Mouse (Mus musculus) bone marrow macrophage, adult 2 months (primary cell): ENCODE data around the gene Tmem206.

Source experiments
- CTCF ChIP-seq: IDR thresholded peaks from 2 replicates; pipeline ENCODE4 v1.5.1; 2012; ENCODE audit warnings: low read depth, mild to moderate bottlenecking, low read length, moderate library complexity
- POLR2A ChIP-seq: IDR thresholded peaks from 2 replicates; pipeline ENCODE4 v1.6.1; 2012; ENCODE audit warnings: mild to moderate bottlenecking, low read depth, low read length, borderline replicate concordance

GRCm38 (mm10) chr1:191293051-191293450 lies 32.7 kb upstream of the Tmem206 start:
- no peak for TF ChIP-seq CTCF
- no peak for TF ChIP-seq POLR2A
